Mouse (Mus musculus) ES-Bruce4 (cell line): ENCODE measurements around the gene A630023A22Rik. TPM values are rescaled to one million over a fixed set of nuclear protein-coding genes. Genes with fewer than 3 reads are reported as not detected.
A peak's percentile ranks its signal among the peaks of the same experiment; 100 is the strongest.

ENCODE experiments used
- H3K27ac ChIP-seq: 2 replicates; pipeline ENCODE4 v1.5.1; 2012; ENCODE audit warnings: low read length, inconsistent platforms; ENCODE audit not compliant: insufficient read depth
- H3K27me3 ChIP-seq: 2 replicates; pipeline ENCODE4 v1.6.1; 2012; ENCODE audit warnings: mild to moderate bottlenecking, low read length, inconsistent platforms; ENCODE audit not compliant: control insufficient read depth, poor library complexity, insufficient read depth, severe bottlenecking
- H3K36me3 ChIP-seq: 2 replicates; pipeline ENCODE4 v1.6.1; 2012; ENCODE audit warnings: inconsistent platforms, mild to moderate bottlenecking, low read length, moderate library complexity; ENCODE audit not compliant: control insufficient read depth, poor library complexity, insufficient read depth, severe bottlenecking
- H3K4me1 ChIP-seq: one replicate; pipeline ENCODE4 v1.8.1; 2011; ENCODE audit warnings: low read length; ENCODE audit not compliant: control insufficient read depth, insufficient read depth
- H3K4me3 ChIP-seq: 2 replicates; pipeline ENCODE4 v1.5.1; 2011; ENCODE audit warnings: low read depth, mild to moderate bottlenecking, low read length
- H3K9ac ChIP-seq: 2 replicates; pipeline ENCODE4 v1.6.1; 2012; ENCODE audit warnings: low read depth, mild to moderate bottlenecking, inconsistent platforms; ENCODE audit not compliant: poor library complexity, severe bottlenecking
- H3K9me3 ChIP-seq: replicated peaks from 2 replicates; pipeline ENCODE4 v1.6.1; 2012; ENCODE audit warnings: mild to moderate bottlenecking, low read length, inconsistent platforms; ENCODE audit not compliant: control insufficient read depth, poor library complexity, insufficient read depth, severe bottlenecking
- CTCF ChIP-seq: IDR thresholded peaks from one replicate; pipeline ENCODE4 v1.8.1; 2011; ENCODE audit warnings: low read depth, low read length
- EP300 ChIP-seq: IDR thresholded peaks from 2 replicates; pipeline ENCODE4 v1.6.1; 2011; ENCODE audit warnings: low read depth, low read length; ENCODE audit not compliant: insufficient read depth
- POLR2A ChIP-seq: IDR thresholded peaks from one replicate; pipeline ENCODE4 v1.8.1; 2011; ENCODE audit warnings: low read length; ENCODE audit not compliant: insufficient read depth
- polyA plus RNA-seq: library from polyadenylated mRNA; stranded (reverse); fragments of >200 nt; gene quantifications from 2 replicates; pipeline ENCODE4 v1.2.4, GENCODE M21; 2011; ENCODE audit warnings: low read depth; ENCODE audit not compliant: missing spikeins, insufficient read depth, insufficient read length

The A630023A22Rik gene
- not detected in 2 replicates for polyA plus RNA-seq

DNA sequence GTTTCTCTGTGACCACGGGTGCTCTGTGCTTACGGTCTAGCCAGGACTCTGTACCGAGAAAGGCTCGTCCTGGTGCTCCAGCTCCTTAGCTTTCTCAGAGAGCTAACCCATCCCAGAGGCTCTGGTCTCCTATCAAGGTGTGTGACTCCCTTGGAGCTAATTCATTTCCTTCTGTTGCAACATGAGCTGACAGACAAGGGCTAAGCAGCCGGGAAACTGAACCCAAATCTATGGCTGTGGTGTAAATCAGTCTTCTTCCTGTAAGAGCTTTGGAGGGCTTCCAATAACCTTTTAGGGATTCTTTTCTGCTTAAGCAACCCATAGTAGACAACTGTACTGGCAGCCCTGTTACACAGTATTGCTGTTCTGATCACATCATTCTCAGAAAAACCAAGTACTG, at the start of gene A630023A22Rik:
Gene A630023A22Rik (minus strand): TSS at position 154 of the 400 bp plus-strand sequence.
- Histone ChIP-seq H3K4me3 (no peak within 1 kb of the TSS), H3K36me3 (no peaks in the 10 kb centered on the region), H3K27ac (no peak within 1 kb of the TSS), H3K9me3 (no peaks in the 10 kb centered on the region), H3K27me3 (no peaks in the 10 kb centered on the region), H3K9ac (no peak within 1 kb of the TSS), H3K4me1 (no peaks in the 10 kb centered on the region)
- TF ChIP-seq EP300 (no peak), CTCF (no peak)

DNA sequence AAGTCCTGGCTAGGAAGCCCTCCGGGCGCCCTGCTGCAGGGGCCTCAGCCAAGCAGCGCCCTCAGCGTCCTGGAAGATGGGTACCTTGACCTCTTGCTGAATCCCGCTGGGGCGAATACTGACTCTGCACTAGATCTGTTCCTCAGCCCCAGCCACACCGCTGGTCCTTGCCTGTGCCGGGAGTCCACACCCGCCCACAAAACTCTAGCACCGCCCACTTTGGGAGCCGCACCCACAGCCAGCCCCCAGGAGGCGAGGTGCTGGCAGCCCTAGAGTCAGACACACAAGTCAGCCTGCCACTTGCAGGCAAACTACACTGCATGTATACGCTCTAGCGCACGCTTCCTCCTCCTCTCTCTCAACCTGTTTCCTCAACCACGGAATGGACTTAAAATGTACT, 49.8 kb upstream of the A630023A22Rik start, which contains the start of gene Npy4r:
Gene Npy4r (minus strand): TSS at position 148 of the 400 bp plus-strand sequence.
- TF ChIP-seq EP300 (no peak), POLR2A (no peak), CTCF (no peak)
- Histone ChIP-seq H3K36me3 (no peaks in the 10 kb centered on the region), H3K9me3 (no peaks in the 10 kb centered on the region), H3K4me1 (no peaks in the 10 kb centered on the region), H3K9ac (no peak within 1 kb of the TSS), H3K27me3 (no peaks in the 10 kb centered on the region), H3K27ac (no peak within 1 kb of the TSS), H3K4me3 (peak within 1 kb of the TSS; percentile 18; the same call in 1 of the 2 replicates)

GRCm38 (mm10) chr14:34142915-34143314, 40.4 kb upstream of the A630023A22Rik start:
- H3K27me3 ChIP-seq = no peaks in the 10 kb centered on the region
- no peaks in the 10 kb centered on the region for H3K9me3 ChIP-seq
- peak overlapping the region; percentile 23; the same call in 1 of the 2 replicates for H3K4me3 ChIP-seq
- TF ChIP-seq CTCF (no peak), EP300 (no peak), POLR2A (no peak)
- no peak overlapping the region for H3K9ac ChIP-seq
- H3K36me3 ChIP-seq = no peaks in the 10 kb centered on the region
- no peaks in the 10 kb centered on the region for H3K4me1 ChIP-seq
- no peak overlapping the region for H3K27ac ChIP-seq

GRCm38 (mm10) chr14:34142316-34142715, 39.8 kb upstream of the A630023A22Rik start:
- H3K4me1 ChIP-seq = no peaks in the 10 kb centered on the region
- no peak overlapping the region for H3K4me3 ChIP-seq
- no peak overlapping the region for H3K9ac ChIP-seq
- H3K27me3 ChIP-seq = no peaks in the 10 kb centered on the region
- no peak overlapping the region for H3K27ac ChIP-seq
- H3K9me3 ChIP-seq = no peaks in the 10 kb centered on the region
- H3K36me3 ChIP-seq = no peaks in the 10 kb centered on the region
- TF ChIP-seq POLR2A = no peak
- TF ChIP-seq EP300 = no peak
- TF ChIP-seq CTCF = no peak

GRCm38 (mm10) chr14:34139671-34140664, 37.4 kb upstream of the A630023A22Rik start:
- no peak for TF ChIP-seq EP300
- no peak for TF ChIP-seq POLR2A
- no peaks in the 10 kb centered on the region for H3K4me1 ChIP-seq
- H3K9me3 ChIP-seq = no peaks in the 10 kb centered on the region
- H3K4me3 ChIP-seq = no peak overlapping the region
- H3K27ac ChIP-seq = no peak overlapping the region
- no peaks in the 10 kb centered on the region for H3K27me3 ChIP-seq
- no peaks in the 10 kb centered on the region for H3K36me3 ChIP-seq
- no peak overlapping the region for H3K9ac ChIP-seq

DNA sequence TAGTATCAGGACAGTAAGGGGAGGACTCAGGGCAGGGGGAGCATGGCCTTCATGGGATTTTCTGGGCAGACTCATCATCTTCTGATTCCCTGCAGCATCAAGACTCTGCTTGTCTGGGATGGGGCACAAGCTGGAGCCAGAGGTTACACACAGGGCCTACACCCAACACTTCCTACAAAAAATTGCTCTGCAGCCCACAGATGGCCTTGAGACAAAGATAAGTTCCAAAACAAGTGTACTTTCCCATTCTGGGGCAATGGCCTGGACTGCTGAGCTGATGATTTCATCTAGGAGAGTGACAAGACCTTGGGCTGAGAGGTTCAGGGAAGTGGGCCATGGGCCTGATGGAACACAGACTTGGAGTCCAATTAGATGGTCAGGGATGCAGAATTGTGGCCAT, 32.8 kb upstream of the A630023A22Rik start:
- no peaks in the 10 kb centered on the region for H3K27me3 ChIP-seq
- H3K36me3 ChIP-seq = no peaks in the 10 kb centered on the region
- H3K27ac ChIP-seq = no peak overlapping the region
- TF ChIP-seq CTCF (no peak), EP300 (no peak)
- H3K4me1 ChIP-seq = no peaks in the 10 kb centered on the region
- H3K9me3 ChIP-seq = no peaks in the 10 kb centered on the region
- H3K4me3 ChIP-seq = no peak overlapping the region
- no peak overlapping the region for H3K9ac ChIP-seq
